Mouse (Mus musculus): ENCODE data around the gene Clpb.

DNA sequence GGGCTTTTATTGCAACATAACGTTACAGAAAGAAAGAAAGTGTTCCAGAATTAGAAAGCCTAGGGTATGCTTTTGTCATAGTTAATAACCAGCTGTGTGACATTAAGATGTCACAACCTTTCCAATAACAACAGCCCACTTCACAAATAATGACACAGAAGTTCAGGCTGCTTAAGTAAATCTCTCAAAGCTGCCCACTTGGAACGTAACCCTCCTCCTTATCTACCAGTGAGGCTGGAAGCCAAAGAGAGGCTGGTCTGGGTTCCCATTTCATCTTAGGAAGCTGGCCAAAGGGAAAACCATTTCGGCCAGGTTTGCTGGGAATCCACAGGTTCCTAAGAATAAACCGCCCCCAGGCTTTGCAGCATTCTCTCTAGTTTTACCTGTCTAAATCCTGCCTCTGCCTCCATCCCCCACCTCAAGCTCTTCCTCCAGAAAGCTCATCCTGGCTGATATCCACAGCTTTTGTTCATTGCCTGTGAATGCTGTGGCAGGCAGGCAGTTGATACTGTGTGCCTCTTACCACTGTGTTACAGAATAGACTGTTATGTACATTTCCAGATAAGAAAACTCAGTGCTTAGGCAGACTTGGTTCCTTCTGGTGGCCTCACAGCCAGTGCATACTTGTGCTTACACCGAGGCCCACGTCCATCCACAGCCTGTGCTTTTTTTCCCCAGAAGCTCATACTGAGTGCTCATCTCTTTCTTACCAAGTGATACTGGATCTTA lies 12.8 kb downstream of the Clpb start:
- TF ChIP-seq CTCF (IDR thresholded peaks at IDR 0.05; ENCODE audit: control insufficient read depth, insufficient read depth, low read length) (no peak), POLR2A (IDR thresholded peaks at IDR 0.05; ENCODE audit: borderline replicate concordance, control insufficient read depth, low read depth, low read length) (no peak)

Measured in bone marrow, adult 2 months (tissue).